Mouse (Mus musculus) liver, adult 2 months (tissue): ENCODE results near the gene Cdca7l.

ENCODE experiments used
- CTCF ChIP-seq: fragments of 200-500 bp; IDR thresholded peaks from 2 replicates; pipeline ENCODE4 v1.5.1; 2011; ENCODE audit warnings: low read depth, low read length, control low read depth
- POLR2A ChIP-seq: fragments of 200-500 bp; IDR thresholded peaks from 2 replicates; pipeline ENCODE4 v1.6.1; 2011; ENCODE audit warnings: low read length, control low read depth; ENCODE audit not compliant: insufficient read depth; ENCODE audit errors: extremely low read depth

- TF ChIP-seq POLR2A (no peak), CTCF (no peak)
These were observed 1.5 kb downstream of the Cdca7l start for GRCm38 (mm10) chr12:117805576-117805975.
